Mouse (Mus musculus): Measurements from ENCODE around the gene Gemin7.
"Not testable (repeated sequence)": the region's sequence is repeated elsewhere in the genome, so short reads cannot be mapped to it uniquely, and the experiment has no call there.

The Gemin7 gene

DNA sequence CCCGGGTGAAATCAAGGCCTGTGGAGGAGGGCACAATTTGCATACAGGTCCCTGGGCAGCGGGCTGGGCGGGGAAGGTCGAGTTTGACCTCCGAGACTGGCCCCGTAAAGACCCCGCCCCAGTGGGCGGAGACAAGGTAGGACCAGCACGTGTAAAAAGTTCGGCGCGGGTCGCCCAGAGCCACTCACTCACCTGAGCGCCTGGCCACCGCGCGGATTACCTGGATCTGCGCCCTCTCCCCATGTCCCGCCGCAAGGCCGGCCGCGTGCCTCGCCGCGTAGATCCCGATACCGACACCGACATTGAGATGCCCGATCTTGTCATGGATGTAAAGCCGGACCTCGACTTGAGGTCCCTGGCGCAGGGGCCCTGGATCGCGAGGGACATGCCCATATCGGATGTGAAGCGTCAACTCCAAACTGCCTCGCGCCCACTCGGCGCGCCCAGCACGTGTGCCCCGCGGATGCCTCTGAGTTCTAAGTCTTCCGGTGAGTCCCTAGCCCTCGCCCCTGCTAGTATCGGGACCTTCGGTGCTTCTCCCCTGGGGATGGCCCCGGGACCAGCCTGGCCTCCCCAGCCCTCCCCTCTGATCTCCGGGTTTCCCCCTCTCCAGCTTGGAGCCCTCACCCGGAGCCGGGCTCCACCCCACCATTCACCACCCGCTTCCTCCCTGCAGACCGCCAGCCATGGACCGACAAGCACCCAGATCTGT is at the start of gene Gemin7, which contains the start of gene Zfp296:
Gene Gemin7 (minus strand): TSS at position 455 of the 712 bp plus-strand sequence.
Gene Zfp296 (plus strand): TSS at position 147 of the 712 bp plus-strand sequence.
- DNase-seq: peak; percentile 59 to 65

DNA sequence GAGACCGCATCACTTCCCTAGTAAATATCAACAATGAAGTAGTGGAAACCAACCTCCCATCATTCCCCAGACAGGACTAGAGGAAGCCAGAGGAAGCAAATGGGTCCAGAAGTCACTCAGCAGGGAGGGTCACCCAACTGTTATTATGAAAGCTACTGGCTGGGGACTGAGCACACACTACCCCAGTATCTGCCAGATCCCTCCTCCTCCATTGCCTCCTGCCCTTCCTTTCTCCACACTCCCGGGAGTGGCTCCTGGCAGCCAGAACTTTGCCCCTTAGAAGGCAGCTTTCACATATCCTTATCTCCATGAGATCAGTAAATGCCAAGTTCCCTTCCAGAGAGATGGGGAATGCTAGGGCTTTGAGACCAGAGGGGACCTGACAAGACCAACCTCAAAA is 46.0 kb upstream of the Gemin7 start:
- no peak for DNase-seq

DNA sequence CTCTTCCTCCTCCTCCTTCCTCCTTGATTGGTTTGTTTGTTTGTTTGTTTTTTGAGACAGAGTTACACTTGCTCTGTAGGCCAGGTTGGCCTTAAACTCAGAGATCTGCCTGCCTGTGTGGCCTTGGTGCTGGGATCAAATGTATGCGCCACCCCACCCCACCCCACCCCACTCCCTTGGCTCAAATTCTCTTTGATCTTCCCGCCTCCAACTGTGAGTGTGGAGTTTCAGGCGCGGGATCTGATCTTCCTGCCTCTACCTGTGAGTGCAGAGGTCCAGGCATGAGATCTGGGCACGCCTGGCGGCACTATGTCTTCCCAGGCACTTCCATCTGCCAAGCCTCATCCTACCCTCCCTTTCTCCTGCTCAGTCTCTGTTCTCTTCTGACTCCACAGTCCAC is 44.8 kb upstream of the Gemin7 start:
- no peak for DNase-seq

DNA sequence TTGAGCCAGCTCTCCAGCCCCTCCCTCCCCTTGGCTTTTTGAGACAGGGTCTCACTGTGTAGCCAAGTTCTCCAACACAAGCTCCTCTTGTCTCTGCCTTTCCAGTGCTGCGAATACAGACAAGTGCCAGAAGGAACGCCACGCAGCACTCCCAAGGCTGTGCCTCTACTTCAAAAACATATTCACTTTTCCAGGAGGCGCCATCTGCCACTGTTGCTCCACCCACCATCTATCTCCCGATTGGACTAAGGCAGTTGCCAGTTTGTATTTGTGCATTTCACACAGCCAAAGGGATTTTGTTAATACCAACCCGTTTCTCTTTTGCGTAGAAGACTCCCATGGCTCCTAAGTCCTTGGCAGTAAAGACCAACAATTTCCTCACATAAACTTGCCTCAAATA is 43.4 kb upstream of the Gemin7 start:
- no peak for DNase-seq

DNA sequence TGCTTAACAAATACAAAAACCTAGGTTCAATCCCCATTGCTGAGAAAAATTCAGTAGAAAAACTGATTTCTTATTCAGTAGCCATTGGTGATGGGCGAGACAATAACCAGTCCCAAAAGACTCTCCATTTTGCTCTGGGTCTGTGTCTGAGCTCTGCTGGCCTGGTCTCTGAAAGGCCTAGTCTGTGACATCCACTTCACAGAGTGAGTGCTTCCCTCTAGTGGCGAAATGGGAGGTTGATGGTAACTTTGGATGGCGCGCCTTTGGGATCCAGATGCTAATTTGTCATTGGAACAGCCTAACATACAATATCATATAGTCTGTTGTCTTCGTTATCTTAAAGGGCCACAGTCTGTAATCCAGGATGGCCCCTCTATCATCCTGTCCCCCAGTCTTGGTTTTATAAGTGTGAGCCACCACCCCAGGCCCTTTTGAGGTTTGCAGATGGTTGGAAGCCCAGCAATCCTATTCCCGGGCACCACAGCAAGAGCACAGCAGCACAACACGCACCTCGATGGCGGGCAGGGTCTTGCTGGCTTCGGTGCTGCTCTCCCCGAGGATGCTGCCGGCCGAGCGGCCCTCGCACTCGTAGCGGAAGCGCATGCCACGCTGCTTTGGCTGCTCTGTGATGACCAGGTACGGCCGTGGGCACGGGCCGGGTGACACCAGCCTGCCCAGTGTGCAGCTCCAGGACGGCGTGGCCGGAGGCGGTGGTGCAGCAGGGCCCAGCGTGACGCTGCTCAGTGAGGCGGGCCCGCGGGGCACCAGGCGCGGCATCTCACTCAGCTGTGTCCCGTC is 41.8 kb upstream of the Gemin7 start:
- DNase-seq: peak; percentile 68 to 85

DNA sequence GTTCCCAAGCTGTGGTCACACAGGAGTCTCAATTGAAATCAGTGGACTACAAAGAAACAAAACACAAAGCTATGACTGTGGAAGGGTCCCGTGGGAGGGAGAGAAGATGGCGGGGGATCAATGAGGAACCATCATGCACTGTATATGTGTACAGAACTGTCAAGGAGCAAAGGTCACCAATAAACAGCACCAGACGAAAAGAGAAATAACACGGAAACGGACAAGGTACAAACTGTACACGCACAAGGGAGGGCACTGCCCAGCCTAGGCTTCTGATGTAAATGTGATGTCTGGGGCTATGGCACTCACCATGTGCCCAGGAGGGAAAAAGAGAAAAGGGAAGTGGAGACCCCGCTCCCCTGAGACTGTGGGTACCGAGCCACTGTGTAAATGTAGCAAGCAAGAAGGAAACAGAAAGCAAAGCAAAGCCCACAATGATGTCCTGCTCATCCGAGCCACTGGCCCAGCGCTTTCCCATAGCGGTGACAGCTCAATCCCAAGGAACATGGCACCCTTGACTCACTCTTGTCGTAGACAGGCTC is 37.7 kb upstream of the Gemin7 start:
- DNase-seq: no peak

DNA sequence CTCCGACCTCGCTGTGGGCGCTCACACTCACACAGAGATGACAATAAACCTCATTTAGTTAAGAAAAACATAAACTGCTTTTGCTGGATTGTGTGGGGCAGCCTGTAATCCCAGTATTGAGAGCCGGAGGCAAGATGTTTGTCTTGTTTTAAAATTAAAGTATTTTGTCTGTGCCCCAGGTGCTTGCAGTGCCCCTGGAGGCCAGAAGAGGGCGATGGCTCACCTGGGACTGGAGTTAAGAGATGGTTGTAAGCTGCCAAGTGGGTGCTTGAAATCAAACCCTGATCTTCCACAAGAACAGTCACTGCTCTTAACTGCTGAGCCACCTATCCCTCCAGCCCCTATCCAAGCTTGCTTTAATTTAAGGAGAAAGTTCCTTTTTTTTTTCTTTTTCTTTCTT is 33.6 kb upstream of the Gemin7 start:
- DNase-seq: no peak

DNA sequence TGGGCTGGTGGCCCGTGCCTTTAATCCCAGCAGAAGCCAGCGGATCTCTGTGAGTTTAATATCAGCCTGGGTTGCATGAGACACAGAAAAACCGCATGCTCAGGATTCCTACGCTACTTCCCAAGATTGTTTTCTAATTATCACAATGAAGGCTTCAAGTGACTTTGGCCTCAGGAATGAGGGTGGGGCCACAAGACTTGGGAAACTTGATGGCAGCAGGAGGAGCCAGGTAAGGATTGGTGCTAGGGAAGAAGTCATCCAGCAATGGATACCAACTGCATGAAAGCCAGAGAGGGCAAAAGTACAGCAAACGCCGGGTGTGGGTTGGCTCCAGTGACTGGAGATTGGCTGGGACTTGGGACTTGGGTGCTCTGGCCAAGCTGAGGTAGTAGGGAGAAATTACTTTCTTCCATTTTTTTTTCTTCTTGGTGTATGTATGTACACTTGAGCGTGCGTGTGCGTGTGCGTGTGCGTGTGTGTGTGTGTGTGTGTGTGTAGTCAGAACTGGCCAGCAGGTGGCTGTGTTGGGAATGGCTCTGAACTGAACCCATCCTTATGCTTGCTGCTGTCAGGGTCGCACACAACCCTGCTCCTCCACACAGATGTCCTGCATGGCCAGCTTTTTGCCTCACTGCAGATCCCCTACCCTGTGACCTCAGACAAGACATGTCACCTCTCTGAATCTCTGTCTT is 32.4 kb upstream of the Gemin7 start:
- peak in 1 of 2 experiments; percentile 32 for DNase-seq

DNA sequence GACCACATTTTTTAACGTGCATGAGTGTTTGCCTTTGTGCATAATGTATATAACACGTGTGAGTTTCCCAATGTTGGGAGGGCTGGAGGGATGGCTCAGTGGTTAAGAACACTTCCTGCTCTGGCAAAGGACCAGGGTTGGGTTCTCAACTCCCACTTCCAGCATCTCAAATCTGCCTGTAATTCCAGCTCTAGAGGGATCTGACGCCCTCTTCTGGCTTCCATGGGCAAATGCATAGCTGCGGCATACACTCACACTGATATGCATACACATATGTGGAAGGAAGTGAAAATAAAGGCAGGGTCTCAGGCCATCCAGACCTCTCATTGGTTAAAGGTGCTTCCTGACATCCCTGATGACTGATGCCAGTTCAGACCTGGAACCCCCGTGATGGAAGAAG is 29.9 kb upstream of the Gemin7 start:
- DNase-seq: no peak

DNA sequence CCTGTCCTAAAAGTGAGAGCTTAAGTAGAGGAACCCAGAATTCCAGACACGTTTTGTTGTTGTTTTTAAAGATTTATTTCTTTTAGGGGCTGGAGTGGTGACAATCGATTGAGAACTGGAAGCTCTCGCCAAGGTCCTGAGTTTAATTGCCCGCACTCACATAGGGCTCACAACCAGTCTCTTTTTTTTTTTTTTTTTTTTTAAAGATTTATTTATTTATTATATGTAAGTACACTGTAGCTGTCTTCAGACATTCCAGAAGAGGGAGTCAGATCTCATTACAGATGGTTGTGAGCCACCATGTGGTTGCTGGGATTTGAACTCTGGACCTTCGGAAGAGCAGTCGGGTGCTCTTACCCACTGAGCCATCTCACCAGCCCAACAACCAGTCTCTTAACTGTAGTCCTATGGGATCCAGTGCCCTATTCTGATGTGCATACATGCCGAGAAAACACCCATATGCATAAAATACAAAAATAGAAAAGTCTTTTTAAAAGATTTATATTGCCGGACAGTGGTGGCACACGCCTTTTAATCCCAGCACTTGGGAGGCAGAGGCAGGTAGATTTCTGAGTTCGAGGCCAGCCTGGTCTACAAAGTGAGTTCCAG is 27.3 kb upstream of the Gemin7 start:
- DNase-seq: not testable (repeated sequence)

DNA sequence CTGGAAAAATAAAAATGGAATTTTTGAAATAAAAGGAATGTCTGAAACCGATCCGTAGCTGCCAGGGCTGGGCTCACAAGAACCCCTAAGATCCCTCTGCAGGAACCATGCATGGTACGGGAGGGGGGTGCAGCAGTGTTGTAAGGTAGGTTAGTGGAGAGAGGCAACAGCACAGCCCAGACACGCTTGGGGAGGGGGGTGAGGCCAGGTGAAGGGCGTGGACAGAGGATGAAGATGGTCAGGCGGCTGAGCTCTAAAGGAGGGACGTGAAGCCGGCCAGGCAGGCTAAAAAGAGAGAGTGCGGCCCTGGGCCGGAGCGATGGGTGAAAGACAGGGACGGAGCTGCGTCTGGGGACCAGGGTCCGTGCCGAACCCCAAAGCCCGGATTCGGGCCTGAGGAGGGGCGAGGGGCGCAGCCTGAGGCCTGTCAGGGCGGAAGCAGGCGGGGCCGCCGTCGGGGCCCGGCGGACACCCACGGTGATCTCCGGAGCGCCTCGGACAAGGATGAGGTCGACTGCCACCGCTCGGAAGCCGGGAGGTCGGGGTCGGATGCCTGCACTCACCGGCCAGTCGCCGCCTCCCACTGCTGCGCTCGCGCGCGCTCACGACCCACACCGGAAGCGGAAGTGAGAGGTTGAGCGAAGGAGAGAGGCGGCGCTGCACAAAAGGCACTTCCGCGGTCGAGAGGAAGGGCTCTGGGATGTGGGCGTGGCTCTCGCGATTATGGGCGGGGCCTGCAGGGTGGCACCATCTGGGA is 26.6 kb upstream of the Gemin7 start, which contains the start of gene Clasrp:
Gene Clasrp (minus strand): TSS at position 638 of the 757 bp plus-strand sequence.
- peak; percentile 97 for DNase-seq

DNA sequence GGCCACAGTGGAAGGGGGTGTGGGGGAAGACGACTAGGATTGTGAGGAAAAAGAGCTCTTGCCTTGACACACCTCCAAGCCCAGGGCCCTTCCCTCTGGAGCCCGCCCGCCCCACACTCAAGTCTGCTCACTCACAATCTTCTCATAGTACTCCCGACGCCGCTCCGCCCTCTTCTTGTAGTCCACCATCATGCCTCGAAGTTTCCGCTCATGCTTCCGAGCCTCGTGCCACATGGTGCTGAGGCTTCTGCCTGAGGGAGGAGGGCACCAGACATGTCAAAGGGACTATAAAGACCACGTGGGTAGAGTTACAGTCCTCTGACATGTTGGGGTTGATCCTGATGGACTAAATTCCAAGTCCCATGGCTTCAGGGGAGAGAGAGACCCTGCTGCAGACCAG is 25.7 kb upstream of the Gemin7 start:
- no peak for DNase-seq

DNA sequence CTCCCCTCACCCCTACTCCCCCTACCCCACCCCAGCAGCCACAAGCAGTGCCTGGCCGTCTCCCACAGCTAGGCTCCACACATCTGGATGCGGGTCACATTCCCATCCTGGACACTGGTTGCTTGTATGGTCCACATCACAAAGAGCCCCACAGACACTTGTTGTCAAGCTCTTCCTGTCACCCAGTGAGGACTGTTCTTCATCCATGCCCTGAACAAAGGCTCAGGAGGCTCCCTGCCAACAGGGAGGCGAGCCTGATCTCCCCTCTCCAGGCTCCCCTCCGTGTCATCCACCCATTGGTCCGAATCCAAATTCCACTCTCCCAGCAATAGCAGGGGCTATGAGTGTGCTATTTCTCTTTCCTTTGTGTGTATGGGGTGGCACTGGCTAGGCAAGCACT is 23.2 kb upstream of the Gemin7 start:
- no peak for DNase-seq

DNA sequence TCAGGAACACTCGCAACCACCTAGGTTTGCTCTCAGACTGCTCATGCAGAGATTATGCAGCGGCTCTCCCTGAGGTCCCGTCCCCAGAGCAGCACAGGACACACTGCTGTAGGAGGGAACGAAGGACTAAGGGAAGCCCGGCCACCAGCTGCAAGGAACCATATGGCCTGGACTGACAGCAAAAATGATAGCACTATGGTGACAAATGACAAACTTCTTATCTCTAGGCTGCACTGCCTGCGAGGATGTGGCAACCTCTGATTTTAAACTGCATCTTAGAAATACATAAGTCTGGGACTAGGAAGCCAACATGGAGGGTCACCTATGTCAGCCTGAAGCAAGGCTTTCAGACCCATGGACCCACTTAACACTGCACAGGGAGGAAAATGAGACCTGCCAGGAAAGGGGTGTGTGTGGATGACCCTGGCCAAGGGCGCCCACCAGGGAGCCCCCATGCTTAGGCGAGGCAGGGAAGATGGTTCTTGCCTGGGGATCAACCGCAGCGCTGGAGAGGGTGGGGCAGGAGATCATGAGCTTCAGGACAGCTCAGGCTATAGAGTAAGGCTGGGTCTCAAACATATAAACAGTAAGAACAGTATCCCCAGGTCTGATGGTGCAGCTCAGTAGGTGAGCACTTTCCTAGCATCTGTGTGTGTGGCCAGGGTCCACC is 15.8 kb upstream of the Gemin7 start:
- no peak for DNase-seq

DNA sequence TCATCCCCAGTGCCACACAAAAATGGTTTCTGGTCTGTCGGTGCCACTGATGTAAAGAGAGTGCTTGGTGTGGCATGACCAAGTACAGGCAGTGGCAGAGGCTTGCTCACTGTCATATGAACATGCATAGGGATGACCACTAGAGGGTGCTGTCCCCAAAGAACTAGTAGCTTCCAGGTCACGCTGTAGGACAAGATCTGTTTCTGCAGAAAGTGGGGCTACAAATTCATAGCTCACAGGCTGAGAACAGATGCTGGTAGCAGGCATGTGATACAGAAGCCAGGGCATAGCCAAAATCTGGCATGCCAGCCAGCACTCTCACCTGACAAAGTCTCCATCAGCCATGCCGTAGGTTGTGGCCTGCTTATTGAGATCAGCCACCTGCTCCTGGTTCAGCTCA is 12.5 kb upstream of the Gemin7 start:
- DNase-seq: peak; percentile 63 to 75

DNA sequence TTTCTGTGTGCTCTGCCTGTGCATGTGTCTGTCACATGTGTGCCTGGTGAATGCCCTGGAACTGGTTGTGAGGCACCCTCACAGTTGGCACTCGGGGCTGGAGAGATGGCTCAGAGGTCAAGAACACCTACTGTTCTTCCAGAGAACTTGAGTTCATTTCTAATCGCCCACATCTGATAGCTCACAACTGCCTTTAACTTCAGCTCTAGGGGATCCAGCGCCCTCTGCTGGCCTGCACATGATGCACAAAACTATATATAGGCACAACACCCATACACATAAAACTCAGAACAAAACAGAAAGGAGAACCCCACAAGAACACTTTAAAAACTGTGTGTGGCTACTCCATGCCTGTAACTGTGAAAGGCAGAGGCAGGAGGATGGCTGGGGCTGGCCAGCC is 11.8 kb upstream of the Gemin7 start:
- DNase-seq: peak in 1 of 2 experiments; percentile 65

DNA sequence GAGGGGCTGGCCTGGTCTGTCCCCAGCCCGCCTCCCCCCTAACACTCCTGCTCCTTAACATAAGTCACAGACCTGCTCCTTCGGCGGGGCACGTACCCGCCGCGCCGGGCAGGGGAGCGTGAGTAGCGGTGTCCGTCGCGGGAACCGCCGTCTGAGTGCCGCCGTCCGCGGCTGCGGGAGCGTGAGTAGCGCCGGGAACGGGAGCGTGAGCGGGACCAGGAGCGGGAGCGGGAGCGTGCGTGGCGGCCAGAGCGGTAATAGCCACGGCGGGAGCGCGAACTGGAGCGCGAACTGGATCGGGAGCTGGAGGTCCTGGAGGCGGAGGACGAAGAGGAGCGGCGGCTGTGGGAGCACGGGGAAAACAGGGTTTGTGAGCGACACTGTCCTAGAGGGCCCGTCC is 8.9 kb upstream of the Gemin7 start:
- no peak for DNase-seq

DNA sequence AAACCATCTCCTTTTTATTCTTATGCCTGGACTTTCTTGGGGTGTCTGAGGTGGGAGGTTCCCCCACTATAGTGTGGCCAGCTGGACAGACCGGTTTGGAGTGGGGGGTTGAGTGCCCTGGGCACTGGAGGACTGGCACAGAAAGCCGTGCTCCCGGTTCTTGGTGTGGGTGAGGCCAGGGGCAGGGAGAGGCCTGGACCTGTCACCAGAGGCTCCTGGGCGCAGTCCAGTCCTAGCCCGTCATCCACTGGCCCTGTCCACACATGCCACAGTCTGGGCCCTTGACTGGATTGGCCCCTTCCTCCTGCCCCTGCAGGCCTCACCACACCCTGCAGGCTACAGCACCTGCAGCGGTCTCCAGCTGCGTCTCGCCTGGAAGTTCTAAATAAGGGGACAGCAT is 3.2 kb upstream of the Gemin7 start:
- no peak for DNase-seq

DNA sequence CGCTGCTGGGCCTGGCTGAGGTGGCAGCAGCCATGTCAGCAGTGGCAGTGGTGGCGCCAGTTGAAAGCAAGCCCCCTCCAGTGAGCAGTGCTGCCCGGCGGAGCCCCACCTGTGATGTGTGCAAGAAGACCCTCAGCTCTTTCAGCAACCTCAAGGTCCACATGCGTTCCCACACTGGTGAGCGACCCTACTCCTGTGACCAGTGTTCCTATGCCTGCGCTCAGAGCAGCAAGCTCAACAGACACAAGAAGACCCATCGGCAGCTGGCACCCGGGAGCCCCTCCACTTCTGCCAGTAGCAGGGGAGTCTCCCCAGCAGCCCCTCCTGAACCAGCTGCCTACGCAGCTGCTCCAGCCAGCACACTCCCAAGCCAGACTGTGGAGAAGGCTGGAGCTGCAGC is 2.4 kb upstream of the Gemin7 start:
- DNase-seq: no peak

DNA sequence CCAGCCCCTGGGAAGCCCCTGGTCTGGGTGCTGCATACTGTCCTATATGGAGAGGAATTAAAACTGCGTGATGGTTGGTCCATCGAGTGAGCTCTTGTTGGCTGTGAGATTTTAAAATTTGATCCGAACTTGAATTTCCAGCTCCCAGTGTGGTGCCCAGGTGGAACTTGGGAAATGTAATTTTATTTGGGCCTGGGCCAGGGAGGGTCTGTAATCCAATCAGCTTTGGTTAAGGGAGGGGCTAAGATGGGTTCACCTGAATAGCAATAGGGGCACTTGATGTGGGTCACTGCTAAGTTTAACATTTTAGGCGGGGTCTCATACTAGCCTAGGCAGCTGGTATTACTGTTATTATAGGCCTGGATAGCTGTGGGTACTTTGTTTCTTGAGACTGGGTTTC is 1.0 kb upstream of the Gemin7 start:
- DNase-seq: no peak

DNA sequence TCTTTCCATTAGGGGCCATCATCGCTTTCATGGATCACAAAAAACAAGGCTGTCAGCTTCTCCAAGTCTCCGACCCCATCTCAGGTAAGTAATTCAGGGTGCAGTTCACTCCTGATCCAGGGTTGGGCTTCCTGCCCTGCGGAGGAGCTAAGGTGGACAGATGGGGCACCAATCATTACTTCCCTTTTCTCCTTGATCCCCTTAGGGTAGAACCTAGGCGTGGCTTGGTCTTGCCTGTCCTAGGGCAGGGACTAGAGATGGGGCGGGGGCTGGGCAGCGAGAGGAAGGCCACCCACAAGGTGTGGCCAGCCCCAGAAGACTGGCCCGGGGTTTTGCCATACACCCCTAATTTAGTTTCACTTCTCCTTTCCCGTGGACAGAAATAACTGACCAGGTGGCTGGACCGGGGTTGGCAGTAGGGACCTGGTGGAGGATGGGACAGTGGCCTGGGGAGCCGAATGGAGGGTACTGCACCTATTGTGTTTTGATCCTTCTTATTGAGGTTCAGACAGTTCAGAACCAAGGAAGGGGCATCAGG is 551 bp upstream of the Gemin7 start:
- no peak for DNase-seq

All from kidney, adult 8-10 months (tissue).